Mouse (Mus musculus): ENCODE data around the gene Dnajb6.

The Dnajb6 gene

GRCm38 (mm10) chr5:29854376-29854775 lies 118.9 kb downstream of the Dnajb6 start:
- DNase-seq = no peak

- no peak for DNase-seq
Observed at GRCm38 (mm10) chr5:29854971-29855370, 119.5 kb downstream of the Dnajb6 start.

- DNase-seq = no peak
Observed at GRCm38 (mm10) chr5:29861522-29861921, 126.0 kb downstream of the Dnajb6 start.

GRCm38 (mm10) chr5:29862388-29862787 lies 126.9 kb downstream of the Dnajb6 start:
- no peak for DNase-seq

- no peak for DNase-seq
Observed at GRCm38 (mm10) chr5:29864291-29864737, 128.8 kb downstream of the Dnajb6 start.

- no peak for DNase-seq
Observed at GRCm38 (mm10) chr5:29864994-29865393, 129.5 kb downstream of the Dnajb6 start.
